Mouse (Mus musculus) E14TG2a.4 (cell line): ENCODE measurements around the gene Kcnn3.

Experiments
- H3K27me3 ChIP-seq: 2 replicates; pipeline ENCODE4 v1.6.1; 2014; ENCODE audit warnings: low read length, control low read depth; ENCODE audit not compliant: insufficient read depth
- H3K36me3 ChIP-seq: 2 replicates; pipeline ENCODE4 v1.6.1; 2014; ENCODE audit warnings: low read length, control low read depth; ENCODE audit not compliant: insufficient read depth
- H3K4me1 ChIP-seq: replicated peaks from 2 replicates; pipeline ENCODE4 v1.6.1; 2014; ENCODE audit warnings: low read depth, low read length, control low read depth
- H3K4me3 ChIP-seq: replicated peaks from 2 replicates; pipeline ENCODE4 v1.5.1; 2014; ENCODE audit warnings: mild to moderate bottlenecking, low read length
- H3K9me3 ChIP-seq: 2 replicates; pipeline ENCODE4 v1.6.1; 2014; ENCODE audit warnings: low read length, control low read depth
- CTCF ChIP-seq: conservative IDR thresholded peaks from 2 replicates; pipeline ENCODE4 v1.5.1; 2014; ENCODE audit warnings: low read length
- NANOG ChIP-seq: IDR thresholded peaks from 2 replicates; pipeline ENCODE4 v1.6.1; 2014; ENCODE audit warnings: borderline replicate concordance, low read length, mixed read lengths
- POU5F1 ChIP-seq: IDR thresholded peaks from 2 replicates; pipeline ENCODE4 v1.6.1; 2014; ENCODE audit warnings: low read length, borderline replicate concordance

Kcnn3 gene

DNA sequence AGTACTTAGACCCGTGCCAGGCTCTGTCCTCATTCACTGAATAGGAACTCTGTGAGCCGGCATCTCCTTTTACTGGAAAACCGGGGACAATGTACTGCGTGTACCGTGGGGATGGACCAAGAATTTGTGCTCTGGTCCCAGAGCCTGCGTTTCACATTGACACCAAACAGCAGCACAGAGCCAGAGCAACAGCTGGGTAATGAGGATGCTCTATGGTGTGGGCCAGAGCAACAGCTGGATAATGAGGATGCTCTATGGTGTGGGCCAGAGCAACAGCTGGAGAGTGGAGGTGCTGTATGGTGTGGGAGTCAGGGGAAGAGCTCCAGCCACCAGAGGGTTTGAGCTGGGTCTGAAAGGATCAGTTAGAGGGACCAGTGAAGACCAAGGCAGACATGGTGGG, 114.0 kb downstream of the Kcnn3 start:
- H3K4me1 ChIP-seq, result no peaks in the 10 kb centered on the region
- peaks cover 18% of the 10 kb centered on the region for H3K27me3 ChIP-seq
- TF ChIP-seq CTCF (no peak), POU5F1 (no peak), NANOG (no peak)
- no peaks in the 10 kb centered on the region for H3K9me3 ChIP-seq
- no peaks in the 10 kb centered on the region for H3K36me3 ChIP-seq
- H3K4me3 ChIP-seq, result no peak overlapping the region

DNA sequence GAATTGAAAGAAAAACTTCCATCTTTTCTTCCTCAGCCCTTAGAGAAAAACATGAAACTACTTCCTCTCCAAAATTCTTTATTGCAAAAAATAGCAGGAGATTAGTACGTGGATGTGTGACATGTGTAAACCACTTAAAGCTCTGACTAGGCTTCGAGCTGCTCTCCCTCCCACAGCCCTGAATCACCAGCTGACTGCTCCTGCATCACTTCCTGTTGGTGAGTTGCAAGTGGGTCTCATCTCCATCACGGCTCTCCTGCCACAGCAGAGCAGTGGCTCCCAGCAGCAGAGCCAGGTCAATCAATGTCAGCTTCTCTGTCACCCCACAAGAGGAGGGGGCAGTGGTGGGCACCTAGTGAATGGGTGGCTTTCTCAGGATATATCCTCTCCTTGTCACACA, 120.8 kb downstream of the Kcnn3 start:
- Histone ChIP-seq H3K4me1 (peaks cover 39% of the 10 kb centered on the region), H3K27me3 (peaks cover 19% of the 10 kb centered on the region), H3K9me3 (no peaks in the 10 kb centered on the region), H3K36me3 (no peaks in the 10 kb centered on the region), H3K4me3 (no peak overlapping the region)
- TF ChIP-seq NANOG (no peak), CTCF (no peak), POU5F1 (no peak)

DNA sequence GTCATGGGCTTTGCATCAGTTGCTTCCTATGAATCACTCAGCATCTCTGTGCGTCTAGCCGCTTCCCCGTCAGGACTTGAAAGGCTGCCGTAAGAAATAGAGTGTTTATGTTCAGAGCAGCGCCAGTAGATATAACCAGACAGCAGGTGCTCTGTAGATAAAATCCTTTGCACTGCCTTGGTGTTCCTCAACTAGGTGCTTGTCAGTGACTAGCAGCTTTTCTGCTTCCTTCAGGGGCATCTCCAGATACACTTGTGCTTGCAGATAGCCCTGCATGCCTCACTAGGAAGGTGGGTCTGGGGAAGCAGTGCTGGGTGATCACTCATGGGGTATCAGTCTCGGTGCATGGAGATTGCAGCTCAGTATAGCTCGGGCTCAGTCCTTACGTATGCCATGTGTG, 123.4 kb downstream of the Kcnn3 start:
- peaks cover 19% of the 10 kb centered on the region for H3K27me3 ChIP-seq
- H3K4me3 ChIP-seq, result no peak overlapping the region
- peaks cover 65% of the 10 kb centered on the region for H3K4me1 ChIP-seq
- H3K36me3 ChIP-seq, result no peaks in the 10 kb centered on the region
- TF ChIP-seq CTCF (no peak), NANOG (no peak), POU5F1 (no peak)
- no peaks in the 10 kb centered on the region for H3K9me3 ChIP-seq

DNA sequence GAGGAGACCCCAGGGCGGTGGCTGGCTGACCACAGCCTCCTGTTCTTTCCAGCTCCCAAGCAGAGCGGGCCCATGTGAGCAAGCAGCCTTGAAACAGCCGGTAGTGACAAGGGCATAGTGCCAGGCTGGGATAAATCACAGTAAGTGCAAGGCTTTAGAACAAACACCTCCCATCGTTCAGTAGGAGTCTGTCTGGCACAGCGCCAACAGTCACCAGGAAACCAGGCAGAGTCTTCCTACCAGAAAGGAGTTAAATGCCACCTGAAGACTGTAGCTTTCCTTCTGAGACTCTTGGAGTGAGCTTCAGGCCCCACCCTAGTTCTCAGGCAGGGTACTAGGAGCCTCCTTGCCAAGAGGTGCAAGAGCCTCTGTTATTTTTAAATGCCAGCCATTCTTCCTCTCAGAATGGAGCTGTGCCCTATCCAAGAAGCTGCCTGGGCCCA, 126.9 kb downstream of the Kcnn3 start:
- H3K9me3 ChIP-seq, result no peaks in the 10 kb centered on the region
- H3K27me3 ChIP-seq, result peaks cover 19% of the 10 kb centered on the region
- H3K4me3 ChIP-seq, result peak overlapping the region; percentile 49
- peaks cover 68% of the 10 kb centered on the region for H3K4me1 ChIP-seq
- no peak for TF ChIP-seq POU5F1
- no peak for TF ChIP-seq NANOG
- TF ChIP-seq CTCF, result no peak
- no peaks in the 10 kb centered on the region for H3K36me3 ChIP-seq

DNA sequence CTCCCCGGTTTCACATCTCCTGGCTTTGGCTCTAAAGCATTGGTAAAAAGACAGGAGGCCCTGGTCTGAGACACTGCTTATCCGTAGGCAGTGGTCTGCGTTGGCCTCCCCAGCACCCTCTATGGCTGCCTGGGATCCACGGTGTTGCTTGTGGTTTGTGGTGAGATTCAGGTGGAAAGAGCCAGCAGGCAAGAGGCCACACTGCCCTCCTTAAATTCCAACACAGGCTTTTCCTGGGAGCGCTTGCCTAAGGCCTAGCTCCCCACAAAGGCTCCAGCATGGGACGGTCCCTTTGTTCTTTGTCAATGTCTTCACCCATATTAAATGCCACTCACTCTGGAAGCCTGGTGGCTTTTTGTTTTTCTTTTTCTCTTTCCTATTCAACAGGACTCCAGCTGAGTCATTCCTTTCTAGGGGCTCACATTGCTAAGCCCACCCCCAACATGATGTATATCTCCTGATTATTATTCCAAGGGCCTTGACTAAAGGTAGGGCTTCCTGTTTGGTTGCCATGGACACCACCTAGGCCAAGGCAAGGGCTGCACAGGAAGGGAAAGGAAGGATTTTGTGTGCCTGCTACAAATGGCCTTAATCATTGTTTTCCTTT, 127.4 kb downstream of the Kcnn3 start:
- Histone ChIP-seq H3K27me3 (peaks cover 14% of the 10 kb centered on the region), H3K4me1 (peaks cover 63% of the 10 kb centered on the region), H3K36me3 (no peaks in the 10 kb centered on the region), H3K9me3 (no peaks in the 10 kb centered on the region), H3K4me3 (peak overlapping the region; percentile 49)
- TF ChIP-seq CTCF (no peak), NANOG (no peak), POU5F1 (no peak)

DNA sequence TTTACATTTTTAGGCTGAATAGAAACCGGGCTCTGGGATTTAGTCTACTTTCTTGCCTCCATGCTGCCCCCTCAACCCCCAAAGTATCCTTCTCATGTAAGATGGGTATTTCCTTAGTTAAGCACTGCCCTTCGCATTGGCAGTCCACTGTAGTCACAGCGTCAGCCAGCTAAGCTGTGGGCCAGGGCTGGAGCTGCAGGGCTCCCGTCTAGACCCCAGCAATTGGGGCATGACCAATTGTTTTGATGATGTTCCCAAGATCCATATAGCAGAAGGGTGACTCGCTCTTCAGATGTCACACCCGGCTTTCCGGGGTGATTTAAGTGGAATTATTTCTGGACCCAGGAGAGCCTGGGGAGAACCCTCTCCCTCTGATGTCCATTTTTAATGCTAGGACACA, 129.9 kb downstream of the Kcnn3 start:
- H3K4me1 ChIP-seq, result peaks cover 44% of the 10 kb centered on the region
- no peaks in the 10 kb centered on the region for H3K9me3 ChIP-seq
- no peak overlapping the region for H3K4me3 ChIP-seq
- H3K36me3 ChIP-seq, result no peaks in the 10 kb centered on the region
- TF ChIP-seq POU5F1 (no peak), NANOG (no peak)
- 0 out of 2 replicates have a peak, but pooled peaks cover 6% of the 10 kb centered on the region for H3K27me3 ChIP-seq

DNA sequence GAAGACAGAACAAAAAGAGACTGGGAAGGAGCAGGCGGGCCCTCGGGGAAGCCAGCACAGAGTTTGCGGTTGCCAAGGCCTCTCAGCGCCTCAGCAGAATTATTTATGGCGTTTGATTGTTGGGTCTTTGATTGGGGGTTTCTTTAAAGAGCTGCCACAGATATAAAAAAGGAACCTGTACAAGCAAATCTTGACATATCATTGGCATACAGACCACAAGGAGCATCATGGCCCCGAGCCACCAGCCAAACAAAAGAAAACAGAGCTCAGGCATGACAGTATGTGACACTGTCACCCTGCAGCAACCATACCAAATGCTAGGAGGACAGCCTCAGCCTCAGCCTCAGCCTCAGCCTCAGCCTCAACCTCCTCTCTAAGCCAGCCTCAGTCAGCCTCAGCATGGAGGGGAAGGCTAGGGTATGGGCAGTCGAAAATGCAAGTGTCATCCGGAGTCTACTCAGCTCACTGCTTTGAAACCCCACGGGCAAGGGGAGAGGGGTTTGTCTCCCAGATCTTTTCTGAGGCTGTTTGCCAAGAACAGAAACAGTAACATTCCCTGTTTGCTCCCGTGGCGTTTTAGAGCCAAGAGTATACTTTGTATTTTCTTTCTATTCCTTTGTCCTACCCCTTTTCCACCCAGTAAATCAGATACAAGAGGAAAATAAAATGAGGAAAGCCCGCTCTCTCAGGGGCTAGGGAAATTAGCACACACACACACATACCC, 133.4 kb downstream of the Kcnn3 start:
- H3K27me3 ChIP-seq, result 0 out of 2 replicates have a peak, but pooled peaks cover 6% of the 10 kb centered on the region
- no peak for TF ChIP-seq NANOG
- TF ChIP-seq CTCF, result no peak
- TF ChIP-seq POU5F1, result no peak

DNA sequence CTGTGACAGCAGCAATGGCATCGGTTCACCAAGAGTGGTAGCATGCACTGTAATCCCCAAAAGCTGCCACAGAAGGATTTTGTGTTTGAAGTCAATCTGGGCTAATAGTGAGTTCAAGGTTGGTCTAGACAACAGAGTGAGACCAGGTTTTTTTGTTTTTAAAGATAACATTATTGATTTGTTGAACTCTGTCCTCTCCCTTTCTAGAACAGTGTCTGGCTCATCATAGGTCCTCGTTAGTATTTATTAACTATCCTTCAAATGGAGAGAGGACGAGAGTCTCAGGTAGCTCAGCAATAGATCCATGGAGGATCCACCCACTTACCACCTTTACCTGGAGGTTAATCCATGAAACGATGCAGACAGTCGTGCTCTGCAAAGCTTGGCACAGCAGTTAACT, 137.1 kb downstream of the Kcnn3 start:
- no peak overlapping the region for H3K4me3 ChIP-seq
- H3K27me3 ChIP-seq, result no peaks in the 10 kb centered on the region
- H3K36me3 ChIP-seq, result no peaks in the 10 kb centered on the region
- H3K9me3 ChIP-seq, result no peaks in the 10 kb centered on the region
- H3K4me1 ChIP-seq, result peaks cover 10% of the 10 kb centered on the region
- TF ChIP-seq POU5F1 (no peak), CTCF (no peak), NANOG (no peak)

More for the DNA sequence above, 133.4 kb downstream of the Kcnn3 start:
- Histone ChIP-seq H3K9me3 (no peaks in the 10 kb centered on the region), H3K36me3 (no peaks in the 10 kb centered on the region), H3K4me3 (no peak overlapping the region), H3K4me1 (peaks cover 18% of the 10 kb centered on the region)

DNA sequence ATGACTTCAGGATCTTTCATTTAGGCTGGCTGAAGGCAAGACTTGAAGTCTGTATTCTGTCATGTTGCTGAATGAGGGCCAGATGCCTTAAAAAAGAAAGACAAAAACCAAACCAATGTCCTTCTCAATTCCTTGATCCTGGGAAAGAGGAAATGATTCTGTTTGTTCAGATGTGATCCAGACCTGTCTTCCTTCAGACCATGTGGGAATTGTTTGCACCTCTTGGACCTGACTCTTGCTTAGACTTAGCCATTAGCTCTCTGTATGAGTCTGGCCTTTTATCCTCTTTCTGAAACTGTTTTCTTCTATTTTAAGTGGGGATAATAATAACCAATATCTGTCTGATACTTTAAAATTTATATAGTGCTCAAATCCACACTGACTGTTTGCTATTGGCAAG, 138.5 kb downstream of the Kcnn3 start:
- H3K4me1 ChIP-seq, result peaks cover 10% of the 10 kb centered on the region
- no peaks in the 10 kb centered on the region for H3K9me3 ChIP-seq
- H3K27me3 ChIP-seq, result no peaks in the 10 kb centered on the region
- no peak overlapping the region for H3K4me3 ChIP-seq
- TF ChIP-seq POU5F1, result no peak
- no peaks in the 10 kb centered on the region for H3K36me3 ChIP-seq
